Mouse (Mus musculus) forebrain, embryonic 11.5 days (tissue): ENCODE measurements around the gene Stxbp5. TPM values are rescaled to one million over a fixed set of nuclear protein-coding genes. Genes with fewer than 3 reads are reported as not detected.

Experiments
- ATAC-seq: fragments of 200-750 bp; cut with Nextera tagmentation; replicated peaks from 2 replicates; pipeline ENCODE4 v1.8.0; 2017; ENCODE audit warnings: moderate TSS enrichment; ENCODE audit not compliant: low FRiP score
- DNase-seq: peaks from one replicate; pipeline ENCODE4 v3.0.0-alpha.2; 2017; ENCODE audit warnings: low spot score
- H3K27ac ChIP-seq: fragments of 300-500 bp; sonication (generic); 2 replicates; pipeline ENCODE4 v1.5.1; 2014; ENCODE audit warnings: low read depth, low read length
- H3K27me3 ChIP-seq: fragments of 300-500 bp; sonication (generic); 2 replicates; pipeline ENCODE4 v1.6.1; 2014; ENCODE audit warnings: mild to moderate bottlenecking, low read length, mixed read lengths; ENCODE audit not compliant: control insufficient read depth, insufficient read depth
- H3K36me3 ChIP-seq: fragments of 300-500 bp; sonication (generic); 2 replicates; pipeline ENCODE4 v1.6.1; 2014; ENCODE audit warnings: mild to moderate bottlenecking, low read length, moderate library complexity, mixed read lengths; ENCODE audit not compliant: control insufficient read depth, insufficient read depth
- H3K4me1 ChIP-seq: fragments of 300-500 bp; sonication (generic); replicated peaks from 2 replicates; pipeline ENCODE4 v1.6.1; 2014; ENCODE audit warnings: low read length, mixed read lengths; ENCODE audit not compliant: control insufficient read depth, insufficient read depth
- H3K4me2 ChIP-seq: fragments of 300-500 bp; sonication (generic); 2 replicates; pipeline ENCODE4 v1.6.1; 2014; ENCODE audit warnings: low read depth, mild to moderate bottlenecking, low read length, moderate library complexity, mixed read lengths; ENCODE audit not compliant: severe bottlenecking
- H3K4me3 ChIP-seq: fragments of 300-500 bp; sonication (generic); 2 replicates; pipeline ENCODE4 v1.5.1; 2014; ENCODE audit warnings: low read depth, low read length
- H3K9ac ChIP-seq: fragments of 300-500 bp; sonication (generic); 2 replicates; pipeline ENCODE4 v1.6.1; 2014; ENCODE audit warnings: low read length
- H3K9me3 ChIP-seq: fragments of 300-500 bp; sonication (generic); 2 replicates; pipeline ENCODE4 v1.6.1; 2016; ENCODE audit warnings: low read length, mixed read lengths; ENCODE audit not compliant: control insufficient read depth
- WGBS: fragments of 180-500 bp; shearing (Covaris S2); extraction: QIAGEN DNeasy Blood & Tissue Kit; methylation state at CpG from one replicate; pipeline ENCODE4 v1.1.7; 2014; 5-methylcytosine and 5-hydroxymethylcytosine counted together
- polyA plus RNA-seq: library from polyadenylated mRNA; unstranded; fragments of >200 nt; fragmentation: Nextera tagmentation; extraction: Ambion mirVana; gene quantifications from 2 replicates; pipeline ENCODE4 v1.2.1, GENCODE M21; 2014

Gene Stxbp5
- 5.8 and 7.1 TPM in 2 replicates for polyA plus RNA-seq

DNA sequence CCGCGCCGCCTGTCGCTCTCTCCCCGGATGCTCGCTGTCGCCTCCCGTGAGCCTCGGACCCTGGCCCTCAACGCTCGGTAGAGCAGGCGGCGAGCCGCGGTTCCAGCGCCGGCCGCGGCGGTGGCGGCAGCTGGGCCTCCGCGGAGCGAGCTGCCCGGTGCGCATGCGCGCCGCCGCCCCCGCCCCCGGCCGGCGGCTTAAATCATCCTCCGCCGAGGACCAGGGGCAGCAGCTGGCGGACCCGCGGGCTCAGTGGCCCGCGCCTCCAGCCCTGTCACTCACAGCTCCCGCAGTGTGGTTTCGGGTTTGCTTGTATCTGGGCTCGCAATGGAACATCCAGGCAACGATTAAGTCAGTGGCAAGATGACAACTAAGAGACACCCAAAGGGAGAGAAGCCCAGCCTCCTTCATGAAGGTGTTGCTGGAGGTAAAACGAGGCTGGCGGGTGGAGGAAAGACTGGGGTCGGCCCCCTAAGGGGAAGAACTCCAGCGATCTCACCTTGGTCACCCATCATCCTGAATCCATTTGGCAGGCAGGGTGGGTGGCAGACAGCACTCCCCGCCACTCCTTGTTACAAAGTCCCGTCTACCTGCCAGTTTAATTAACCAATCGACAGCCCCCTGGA lies at the start of gene Stxbp5:
Stxbp5 (minus strand) TSS at position 9 of the 626 bp plus-strand sequence.
- Histone ChIP-seq H3K27me3 (no peaks in the 10 kb centered on the region), H3K9ac (peak within 1 kb of the TSS; percentile 93), H3K4me2 (peak within 1 kb of the TSS; percentile 94), H3K4me1 (peaks cover 5% of the 10 kb centered on the region; the same call in 1 of the 2 replicates), H3K4me3 (peak within 1 kb of the TSS; percentile 82), H3K9me3 (no peaks in the 10 kb centered on the region), H3K27ac (peak within 1 kb of the TSS; percentile 84), H3K36me3 (no peaks in the 10 kb centered on the region)
- ATAC-seq (peak; percentile 85), DNase-seq (peak; percentile 92)
- WGBS = under 1% methylated on average over 37 of the region's 52 CpGs

- DNase-seq = no peak
- 89% methylated on average over 5 of the region's 5 CpGs for WGBS
- no peak for ATAC-seq
Observed at GRCm38 (mm10) chr10:9912395-9912794, 11.5 kb upstream of the Stxbp5 start.

GRCm38 (mm10) chr10:9907919-9908502 lies 7.1 kb upstream of the Stxbp5 start:
- no peaks in the 10 kb centered on the region for H3K27me3 ChIP-seq
- no peaks in the 10 kb centered on the region for H3K36me3 ChIP-seq
- ATAC-seq (no peak), DNase-seq (no peak)
- H3K9me3 ChIP-seq = no peaks in the 10 kb centered on the region
- no peak overlapping the region for H3K4me3 ChIP-seq
- 90% methylated on average over 8 of the region's 8 CpGs for WGBS
- H3K4me2 ChIP-seq = no peak overlapping the region
- H3K27ac ChIP-seq = no peak overlapping the region
- no peaks in the 10 kb centered on the region for H3K4me1 ChIP-seq
- no peak overlapping the region for H3K9ac ChIP-seq

More at GRCm38 (mm10) chr10:9912395-9912794, 11.5 kb upstream of the Stxbp5 start:
- Histone ChIP-seq H3K27me3 (no peaks in the 10 kb centered on the region), H3K27ac (no peak overlapping the region), H3K9me3 (no peaks in the 10 kb centered on the region), H3K4me1 (no peaks in the 10 kb centered on the region), H3K4me2 (no peak overlapping the region), H3K4me3 (no peak overlapping the region), H3K9ac (no peak overlapping the region), H3K36me3 (no peaks in the 10 kb centered on the region)

GRCm38 (mm10) chr10:9907519-9907918 lies 6.6 kb upstream of the Stxbp5 start:
- Histone ChIP-seq H3K27ac (no peak overlapping the region), H3K9ac (no peak overlapping the region), H3K4me3 (no peak overlapping the region), H3K27me3 (no peaks in the 10 kb centered on the region), H3K4me2 (no peak overlapping the region), H3K4me1 (no peaks in the 10 kb centered on the region), H3K36me3 (no peaks in the 10 kb centered on the region), H3K9me3 (no peaks in the 10 kb centered on the region)
- 91% methylated on average over 2 of the region's 2 CpGs for WGBS
- DNase-seq (no peak), ATAC-seq (no peak)

DNA sequence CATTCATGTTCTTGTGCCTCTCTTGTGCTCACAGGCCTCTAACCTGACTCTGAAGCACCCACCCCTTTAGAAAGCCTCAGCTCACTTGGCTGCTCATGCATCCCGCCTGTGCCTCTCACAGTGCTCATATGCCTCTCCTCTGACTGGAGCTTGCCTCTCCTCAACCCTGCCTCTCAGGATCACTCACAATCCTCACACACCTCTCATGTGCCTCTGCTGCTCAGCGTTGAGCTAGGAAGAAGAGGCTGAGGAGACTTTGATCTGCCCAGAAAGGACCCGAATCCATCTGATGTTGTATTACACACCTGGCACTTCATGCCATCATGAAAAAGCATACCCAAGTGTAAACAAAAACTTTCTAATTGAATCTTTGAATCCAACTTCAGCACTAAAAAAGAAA lies 5.3 kb upstream of the Stxbp5 start:
- WGBS = 57% methylated on average over 3 of the region's 3 CpGs
- DNase-seq (no peak), ATAC-seq (no peak)
- Histone ChIP-seq H3K4me1 (no peaks in the 10 kb centered on the region), H3K36me3 (no peaks in the 10 kb centered on the region), H3K9me3 (no peaks in the 10 kb centered on the region), H3K27me3 (no peaks in the 10 kb centered on the region), H3K9ac (no peak overlapping the region), H3K4me3 (no peak overlapping the region), H3K4me2 (no peak overlapping the region), H3K27ac (no peak overlapping the region)

DNA sequence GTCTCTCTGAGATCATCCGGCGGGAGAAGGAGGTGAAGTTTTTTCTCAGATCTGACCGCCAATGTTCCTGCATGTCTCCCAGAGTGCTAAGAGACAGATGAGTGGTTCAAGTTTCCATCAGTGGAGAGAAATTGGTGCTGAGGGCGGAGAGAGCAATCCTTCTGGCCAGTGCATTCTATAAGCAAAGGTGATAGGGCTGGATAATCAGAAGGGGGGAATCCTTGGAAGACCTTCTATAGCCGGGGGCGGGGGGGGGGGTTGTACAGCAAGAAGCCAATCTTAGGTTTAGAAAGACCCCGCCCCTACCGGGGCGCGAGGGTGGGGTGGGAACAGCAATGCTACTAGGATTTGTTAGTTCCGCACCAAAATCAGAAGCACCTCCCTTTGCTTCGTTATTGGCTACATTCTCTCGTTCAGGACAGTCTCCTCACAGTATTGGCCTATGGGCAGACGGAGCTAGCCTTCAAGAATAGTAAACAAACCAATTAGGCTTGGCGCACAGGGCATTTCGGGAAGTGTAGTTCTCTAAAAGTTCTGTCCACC lies 889 bp upstream of the Stxbp5 start:
- peak overlapping the region; percentile 57; the same call in 1 of the 2 replicates for H3K27ac ChIP-seq
- DNase-seq (peak; percentile 79), ATAC-seq (peak; percentile 88)
- no peaks in the 10 kb centered on the region for H3K36me3 ChIP-seq
- H3K9ac ChIP-seq = peak overlapping the region; percentile 93
- H3K4me1 ChIP-seq = peaks cover 5% of the 10 kb centered on the region; the same call in 1 of the 2 replicates
- no peaks in the 10 kb centered on the region for H3K27me3 ChIP-seq
- WGBS = under 1% methylated on average over 16 of the region's 16 CpGs
- H3K4me2 ChIP-seq = peak overlapping the region; percentile 94
- H3K4me3 ChIP-seq = peak overlapping the region; percentile 82
- no peaks in the 10 kb centered on the region for H3K9me3 ChIP-seq

DNA sequence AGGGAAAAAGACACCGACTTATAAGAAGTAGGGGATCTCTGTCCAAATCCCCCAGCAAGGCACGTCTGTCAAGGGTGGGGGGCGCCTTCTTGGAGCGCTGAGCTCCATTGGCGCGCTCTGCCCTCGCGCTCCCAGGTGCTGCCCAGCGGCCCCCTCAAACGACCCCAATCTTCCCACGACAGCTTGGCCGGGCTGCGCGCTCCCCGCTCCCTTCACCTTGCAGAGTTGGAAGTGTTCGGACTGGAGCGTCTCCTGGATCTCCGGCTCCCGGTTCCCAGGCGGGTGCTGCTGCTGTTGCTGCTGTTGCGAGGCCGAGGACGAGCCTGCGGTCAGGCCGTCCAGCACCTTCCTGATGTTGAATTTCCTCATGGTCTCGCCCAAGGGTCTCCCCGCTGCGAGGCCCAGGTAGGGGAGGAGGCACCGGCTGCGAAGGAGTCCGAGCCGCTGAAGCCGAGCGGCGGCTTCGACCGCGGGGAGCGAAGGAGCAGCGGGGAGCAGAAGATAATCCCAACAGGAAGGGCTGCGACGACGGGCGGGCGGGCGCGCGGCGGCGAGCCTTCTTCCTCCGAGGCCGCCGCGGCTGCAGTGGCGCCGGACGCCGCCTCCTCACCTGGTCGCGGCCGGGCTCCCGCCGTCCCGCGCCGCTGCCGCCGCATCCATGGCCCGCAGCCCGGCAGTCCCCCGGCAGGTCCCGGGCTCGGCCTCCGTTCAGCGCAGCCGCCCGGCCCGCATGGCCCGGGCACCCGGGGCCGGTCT lies 386 bp downstream of the Stxbp5 start:
- no peaks in the 10 kb centered on the region for H3K36me3 ChIP-seq
- ATAC-seq (peak; percentile 61), DNase-seq (peak; percentile 78)
- H3K4me1 ChIP-seq = peaks cover 5% of the 10 kb centered on the region; the same call in 1 of the 2 replicates
- H3K27ac ChIP-seq = peak overlapping the region; percentile 84
- H3K9ac ChIP-seq = peak overlapping the region; percentile 93
- peak overlapping the region; percentile 94 for H3K4me2 ChIP-seq
- H3K9me3 ChIP-seq = no peaks in the 10 kb centered on the region
- peak overlapping the region; percentile 82 for H3K4me3 ChIP-seq
- WGBS = under 1% methylated on average over 50 of the region's 81 CpGs
- no peaks in the 10 kb centered on the region for H3K27me3 ChIP-seq

- WGBS = 2% methylated on average over 15 of the region's 15 CpGs
- peak overlapping the region; percentile 93; the same call in 1 of the 2 replicates for H3K9ac ChIP-seq
- no peak for ATAC-seq
Observed at GRCm38 (mm10) chr10:9899816-9900215, 1.1 kb downstream of the Stxbp5 start.

More at GRCm38 (mm10) chr10:9899816-9900215, 1.1 kb downstream of the Stxbp5 start:
- no peak for DNase-seq
- H3K9me3 ChIP-seq = no peaks in the 10 kb centered on the region
- H3K27me3 ChIP-seq = no peaks in the 10 kb centered on the region
- H3K27ac ChIP-seq = no peak overlapping the region
- peaks cover 5% of the 10 kb centered on the region; the same call in 1 of the 2 replicates for H3K4me1 ChIP-seq
- no peaks in the 10 kb centered on the region for H3K36me3 ChIP-seq
- peak overlapping the region; percentile 94 for H3K4me2 ChIP-seq
- peak overlapping the region; percentile 82 for H3K4me3 ChIP-seq
